Mouse (Mus musculus) 416B (cell line): ENCODE data around the gene Scrg1.
"Not testable (repeated sequence)": the region's sequence is repeated elsewhere in the genome, so short reads cannot be mapped to it uniquely, and the experiment has no call there.

Experiments used
- DNase-seq: peaks from one replicate; pipeline ENCODE4 v3.0.0; 2011; ENCODE audit warnings: low read depth

Gene Scrg1

DNA sequence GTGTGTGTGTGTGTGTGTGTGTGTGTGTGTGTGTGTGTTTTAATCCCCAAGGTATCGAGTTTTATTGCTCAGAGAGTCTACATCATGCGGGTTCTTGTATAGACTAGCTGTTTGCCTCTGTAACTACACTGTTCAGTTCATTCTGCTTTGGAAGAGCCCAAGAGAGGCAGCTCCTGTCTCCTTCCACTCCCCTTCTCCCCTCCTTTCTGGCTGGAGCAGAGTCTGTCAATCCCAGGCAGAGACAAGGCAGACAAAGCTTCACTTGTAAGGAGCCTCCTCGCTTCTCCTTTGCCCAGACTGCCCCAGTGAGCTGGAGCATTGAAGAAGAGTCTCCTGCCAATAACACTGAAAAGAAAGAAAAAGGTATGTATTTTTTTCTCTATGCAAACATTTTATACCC lies at the start of gene Scrg1:
TSS of gene Scrg1 (plus strand) at position 159 of the 400 bp plus-strand sequence.
- no peak for DNase-seq

DNA sequence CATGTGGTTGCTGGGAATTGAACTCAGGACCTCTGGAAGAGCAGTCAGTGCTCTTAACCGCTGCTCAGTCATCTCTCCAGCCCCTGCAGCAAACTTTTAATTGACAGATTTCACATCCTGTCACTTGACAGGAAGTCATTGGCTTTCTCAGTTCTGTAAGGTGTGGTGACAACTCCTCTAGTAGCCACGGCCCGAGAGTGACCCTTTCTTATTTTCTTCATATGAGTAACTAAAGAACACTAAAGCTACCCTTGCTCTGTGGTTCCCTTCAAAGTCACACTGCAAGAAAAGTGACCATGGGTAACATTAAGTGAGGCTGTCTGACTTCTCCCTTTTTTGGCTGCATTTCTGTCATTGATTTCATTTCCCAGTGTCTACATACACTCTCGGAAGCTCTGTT lies 49.4 kb upstream of the Scrg1 start:
- peak; percentile 12 for DNase-seq

DNA sequence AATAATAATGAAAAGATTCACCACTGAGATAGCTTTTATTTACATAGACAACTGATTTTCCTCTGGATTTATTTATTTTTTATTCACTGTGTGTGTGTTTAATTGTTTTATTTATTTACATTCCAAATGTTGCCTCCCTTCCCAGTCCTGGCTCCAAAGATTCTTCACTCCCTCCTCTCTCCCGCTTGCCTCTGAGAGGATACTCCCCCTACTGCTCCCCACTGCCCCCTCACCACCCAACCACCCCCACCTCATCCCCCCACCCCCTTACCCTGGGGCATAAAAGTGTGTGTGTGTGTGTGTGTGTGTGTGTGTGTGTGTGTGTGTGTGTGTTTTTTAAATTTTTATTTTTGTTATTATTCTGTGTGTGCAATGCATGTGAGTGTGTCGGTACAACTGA lies 46.4 kb upstream of the Scrg1 start:
- no peak for DNase-seq

DNA sequence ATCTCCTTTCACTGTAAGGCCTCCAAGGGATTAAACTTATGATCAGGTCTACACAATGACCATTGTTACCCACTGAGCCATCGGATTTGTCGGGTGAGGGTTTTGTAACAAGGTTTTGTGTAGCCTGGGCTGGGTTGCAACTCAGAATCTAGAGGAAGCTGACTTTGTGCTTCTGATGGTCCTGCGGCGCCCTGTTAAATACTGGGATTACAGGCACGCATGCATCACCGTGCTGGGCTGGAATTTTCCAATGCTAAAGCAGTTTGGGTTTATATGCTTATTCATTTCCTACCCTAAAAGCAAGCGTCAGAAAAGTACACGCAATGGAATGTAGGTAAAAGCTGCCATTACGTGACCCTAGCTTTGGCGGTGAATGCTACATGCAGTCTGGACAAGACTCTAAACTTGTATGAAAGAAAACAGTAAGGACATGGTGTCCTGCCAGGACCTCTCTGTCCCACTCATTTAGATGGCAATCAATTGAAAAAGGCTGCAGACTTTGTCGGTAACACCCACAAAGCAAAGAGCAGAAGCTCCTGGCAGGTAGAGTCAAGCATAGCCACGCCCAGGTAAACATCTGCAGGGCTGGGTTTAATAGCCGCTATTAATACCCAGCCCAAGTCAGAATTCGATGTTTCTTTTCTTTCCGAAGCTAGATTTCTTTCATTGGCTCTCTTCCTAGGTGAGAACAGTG lies 45.8 kb upstream of the Scrg1 start:
- no peak for DNase-seq

DNA sequence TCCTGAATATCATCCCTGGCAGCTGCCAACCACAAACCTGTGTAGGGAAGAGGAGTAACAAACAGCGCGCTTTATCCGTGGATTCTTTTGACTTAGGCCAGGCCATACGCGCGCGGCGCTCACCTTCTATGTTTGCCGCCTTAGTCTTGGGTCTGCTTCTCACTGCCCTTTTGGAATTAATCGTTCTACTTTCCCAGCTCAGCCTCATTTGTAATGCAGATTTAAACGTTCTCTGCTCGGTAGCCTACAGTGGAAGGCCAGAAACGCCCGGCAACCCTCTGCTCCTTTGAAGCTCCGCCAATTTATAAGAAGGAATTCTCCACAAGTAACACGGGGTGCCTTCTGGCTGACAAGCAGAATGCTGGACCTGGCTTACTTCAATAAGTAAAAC lies 45.3 kb upstream of the Scrg1 start:
- no peak for DNase-seq

DNA sequence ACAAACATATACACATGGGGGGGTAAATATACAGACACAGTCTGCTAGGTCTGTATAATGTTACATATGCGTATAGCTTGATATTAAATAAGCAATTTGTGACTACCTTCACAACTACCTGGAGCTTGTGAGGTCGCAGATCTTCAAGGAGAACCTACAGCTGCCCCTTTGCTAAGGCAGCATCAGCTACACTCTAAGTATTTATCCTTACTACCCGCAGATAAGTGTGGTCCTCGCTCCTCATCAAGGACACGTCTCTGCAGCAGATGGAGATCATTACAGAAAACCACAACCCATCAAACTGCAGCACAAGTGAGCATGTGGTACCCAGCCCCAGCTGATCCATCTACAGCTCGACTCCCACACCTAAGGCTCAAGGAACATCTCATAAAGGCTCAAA lies 44.4 kb upstream of the Scrg1 start:
- DNase-seq: no peak

DNA sequence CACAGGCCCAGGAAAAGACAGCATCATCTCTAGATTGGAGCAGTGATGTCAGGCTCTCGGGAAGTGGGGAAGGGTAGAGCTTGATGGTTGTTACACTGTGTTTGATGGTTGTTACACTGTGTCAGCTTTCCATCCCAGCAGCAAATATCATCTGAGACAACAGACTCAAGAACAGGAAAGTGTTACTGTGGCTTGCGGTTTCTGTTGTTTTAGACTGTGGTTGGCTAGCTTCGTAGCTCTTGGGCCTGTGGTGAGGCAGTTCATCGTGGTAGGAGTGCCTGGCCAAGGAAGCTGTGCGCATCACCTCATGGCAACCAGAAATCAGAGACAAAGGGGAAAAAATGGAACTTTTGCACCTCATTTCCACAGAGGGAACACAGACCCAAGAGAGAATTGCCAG lies 38.9 kb upstream of the Scrg1 start:
- peak; percentile 71 for DNase-seq

DNA sequence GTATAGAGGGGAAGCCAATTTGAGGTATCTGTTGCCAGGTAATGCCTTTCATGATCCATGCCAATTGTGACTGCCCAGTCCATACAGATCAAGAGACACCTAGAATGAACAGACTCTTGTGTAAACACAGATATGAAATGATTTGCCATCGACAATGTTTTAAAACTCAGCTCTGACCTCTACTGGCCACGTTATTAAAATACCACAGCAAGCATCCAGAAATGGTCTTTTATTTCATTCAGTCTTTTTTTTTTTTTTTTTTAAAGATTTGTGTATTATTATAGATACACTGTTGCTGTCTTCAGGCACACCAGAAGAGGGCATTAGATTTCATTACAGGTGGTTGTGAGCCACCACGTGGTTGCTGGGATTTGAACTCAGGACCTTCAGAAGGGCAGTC lies 29.6 kb upstream of the Scrg1 start:
- DNase-seq: peak; percentile 81

DNA sequence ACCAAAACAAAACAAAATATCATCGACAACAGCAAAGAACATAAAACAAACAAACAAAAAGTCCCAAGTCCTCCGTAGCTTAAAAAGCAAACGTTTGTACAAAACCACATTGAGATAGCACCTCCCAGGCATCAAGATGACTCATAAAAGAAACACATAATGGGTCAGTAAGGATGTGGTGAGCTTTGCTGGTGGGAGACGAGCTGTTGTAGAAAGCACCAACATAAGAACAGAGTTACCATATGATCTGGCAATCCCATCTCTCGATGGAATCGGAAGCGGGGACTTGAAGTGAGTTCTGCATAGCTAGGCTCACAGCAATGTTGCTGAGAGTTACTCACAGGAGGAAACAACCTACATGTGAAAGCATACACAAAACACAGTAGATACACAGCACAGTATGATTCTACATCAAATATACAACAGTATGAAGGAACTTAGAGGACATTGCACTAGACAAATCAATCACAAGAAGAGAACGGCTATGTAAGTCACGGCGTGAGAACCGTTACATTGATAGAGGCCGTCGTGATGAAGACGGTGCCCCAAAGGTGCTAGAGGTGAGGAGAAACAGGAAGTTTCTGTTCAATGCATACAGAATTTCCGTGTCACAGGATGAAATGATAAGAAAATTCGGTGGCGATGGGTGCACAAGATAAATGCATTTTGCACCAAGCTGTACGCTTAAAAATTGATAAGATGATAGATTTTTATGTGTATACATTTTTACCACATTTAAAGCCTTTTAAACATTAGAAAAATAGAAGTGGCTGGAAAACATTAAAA lies 27.9 kb upstream of the Scrg1 start:
- peak; percentile 96 for DNase-seq

DNA sequence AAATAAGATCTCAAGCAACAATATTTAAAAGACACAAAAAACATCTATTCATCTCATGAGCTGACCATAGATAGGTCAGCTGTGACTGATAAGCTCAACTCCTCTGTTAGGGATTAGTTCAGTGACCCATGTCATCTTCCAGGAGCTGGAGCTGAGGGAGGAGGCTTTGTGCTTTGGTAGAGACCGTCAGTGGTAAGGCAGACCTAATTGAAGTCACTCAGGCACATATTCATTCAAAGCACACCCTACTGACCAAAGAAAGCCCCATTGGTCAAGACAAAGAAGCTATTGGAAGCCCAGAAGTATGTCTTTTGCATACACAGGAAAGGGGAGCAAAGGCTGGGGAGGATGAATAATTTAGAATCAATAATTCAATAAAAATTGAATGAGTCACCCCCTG lies 27.2 kb upstream of the Scrg1 start:
- DNase-seq: peak; percentile 49

DNA sequence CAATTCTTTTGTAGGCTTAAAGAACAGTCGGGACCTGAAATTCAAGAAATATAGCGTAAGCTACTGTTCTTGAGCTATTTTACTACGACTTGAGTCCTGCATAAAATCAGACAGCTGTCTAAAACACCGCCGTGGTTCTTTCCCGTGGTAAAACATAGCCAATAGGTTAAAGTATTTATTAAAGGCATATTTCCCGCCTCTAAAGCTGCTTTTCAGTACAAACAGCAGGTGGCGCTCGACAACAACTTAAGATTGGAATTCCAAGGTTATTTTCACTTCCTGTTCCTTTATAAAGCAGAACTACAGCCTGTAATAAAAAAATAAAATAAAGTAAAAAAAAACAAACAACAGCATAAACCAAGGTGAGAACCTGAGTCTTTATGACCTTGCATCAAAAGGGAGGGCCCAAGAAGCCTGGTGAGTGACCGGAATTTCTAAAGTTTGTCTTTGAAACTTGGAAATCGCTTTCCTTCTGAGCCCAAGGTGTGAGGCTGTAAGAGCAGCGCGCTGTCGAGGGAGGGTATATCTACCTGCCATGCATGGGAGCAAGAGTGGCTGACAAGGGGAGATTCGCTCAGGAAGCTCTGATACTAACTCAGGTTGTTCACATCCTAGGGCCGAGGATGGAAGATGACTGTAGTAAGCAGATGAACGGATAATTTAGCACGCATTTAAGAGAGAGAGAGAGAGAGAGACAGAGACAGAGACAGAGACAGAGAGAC lies 26.4 kb upstream of the Scrg1 start:
- DNase-seq: peak; percentile 90

DNA sequence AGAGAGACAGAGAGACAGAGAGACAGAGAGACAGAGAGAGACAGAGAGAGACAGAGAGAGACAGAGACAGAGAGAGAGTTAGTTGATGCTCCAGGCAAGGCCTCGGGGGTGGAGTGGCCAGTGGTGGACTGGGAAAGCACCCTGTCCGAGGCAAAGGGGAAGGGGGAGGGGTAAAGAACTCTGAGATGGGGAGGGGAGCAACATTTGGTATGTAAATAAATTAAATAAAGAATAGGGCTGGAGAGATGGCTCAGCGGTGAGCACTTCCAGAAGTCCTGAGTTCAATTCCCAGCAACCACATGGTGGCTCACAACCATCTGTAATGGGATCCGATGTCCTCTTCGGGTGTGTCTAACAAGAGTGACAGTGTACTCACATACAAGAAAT lies 25.8 kb upstream of the Scrg1 start:
- not testable (repeated sequence) for DNase-seq

DNA sequence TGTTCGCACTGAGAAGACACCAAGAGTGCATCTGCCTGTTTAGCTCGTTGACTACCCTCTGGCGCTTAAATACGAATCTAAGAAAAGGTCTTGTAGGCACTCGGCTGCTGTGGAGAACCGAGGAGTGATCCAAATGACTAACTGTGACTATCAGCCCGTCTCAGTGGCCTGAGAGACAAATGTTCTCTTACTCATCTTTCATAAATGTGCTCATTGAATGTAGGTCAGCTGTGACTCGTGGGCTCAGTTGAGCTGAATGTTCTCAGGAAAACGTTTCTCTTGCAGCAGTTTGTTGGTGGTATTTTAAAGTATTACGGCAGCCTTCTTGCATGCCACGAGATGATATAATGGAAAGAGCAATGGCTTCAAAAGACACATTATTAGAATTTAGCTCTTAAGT lies 24.8 kb upstream of the Scrg1 start:
- DNase-seq: peak; percentile 31

DNA sequence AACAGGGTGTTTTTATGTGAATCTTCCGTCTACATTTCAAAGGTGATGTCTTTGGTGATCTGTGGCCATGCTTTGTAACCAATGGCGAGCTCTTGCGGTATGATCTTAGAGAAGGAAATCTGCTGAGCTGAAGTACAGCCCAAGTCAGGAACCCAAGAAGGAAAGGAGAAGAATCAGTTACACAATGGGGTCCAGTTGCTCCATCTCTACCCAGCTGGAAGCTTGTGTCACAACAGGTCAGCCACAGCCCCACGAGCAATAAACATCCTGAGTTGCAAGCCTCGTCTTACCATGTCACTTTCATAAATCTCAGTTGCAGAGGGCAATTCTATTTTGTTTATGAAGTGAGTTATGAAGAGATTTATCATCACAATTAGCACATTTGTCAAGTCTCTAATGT lies 22.9 kb upstream of the Scrg1 start:
- DNase-seq: peak; percentile 80

DNA sequence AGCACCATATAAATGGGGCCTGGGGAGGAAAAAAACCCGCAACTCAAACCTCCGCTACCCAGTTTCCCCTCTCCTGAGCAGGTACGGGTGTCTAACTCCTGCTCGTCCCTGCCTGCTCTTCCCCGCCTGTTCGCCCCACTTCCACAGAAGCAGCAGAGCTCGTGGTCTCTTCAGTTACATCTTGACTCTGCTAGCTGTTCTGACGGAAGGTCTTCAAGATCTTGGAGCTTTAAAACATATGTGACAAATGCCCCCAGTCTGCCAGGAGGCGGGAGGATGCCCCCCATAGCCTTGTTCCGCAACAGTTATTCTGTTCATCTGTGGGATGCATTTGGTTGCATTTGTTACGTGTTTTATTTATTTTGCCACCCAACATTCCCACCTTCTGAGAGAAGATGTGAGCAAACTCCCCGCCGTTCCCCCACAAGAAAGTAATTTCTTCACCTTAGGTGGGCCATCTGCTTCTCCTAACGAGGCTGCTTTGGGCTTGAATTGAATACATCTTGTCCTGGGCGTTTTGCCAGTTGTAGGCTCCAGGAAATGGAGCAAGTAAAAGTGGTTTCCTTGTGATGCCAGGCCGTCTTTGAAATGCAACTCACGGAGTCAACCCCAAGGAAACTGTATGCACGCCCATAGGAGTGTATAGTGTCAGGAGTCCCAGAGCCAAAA lies 19.8 kb upstream of the Scrg1 start:
- peak; percentile 95 for DNase-seq

DNA sequence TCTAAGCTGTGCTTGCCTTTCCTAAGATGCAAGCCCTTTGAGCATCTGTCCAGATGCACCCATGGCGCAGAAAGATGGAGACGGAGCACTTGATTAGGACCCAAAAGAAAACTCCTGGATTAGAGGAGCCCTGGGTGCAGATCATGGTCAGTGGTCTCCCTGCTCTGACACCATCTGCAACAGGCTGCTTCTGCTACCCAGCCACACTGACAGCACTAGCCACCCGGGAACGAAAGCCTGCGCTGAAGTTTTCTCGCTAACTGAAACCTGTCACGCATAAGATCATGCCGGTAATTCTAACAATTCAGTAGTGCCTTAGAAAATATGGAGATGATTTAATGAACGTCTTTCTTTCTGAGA lies 19.3 kb upstream of the Scrg1 start:
- no peak for DNase-seq

DNA sequence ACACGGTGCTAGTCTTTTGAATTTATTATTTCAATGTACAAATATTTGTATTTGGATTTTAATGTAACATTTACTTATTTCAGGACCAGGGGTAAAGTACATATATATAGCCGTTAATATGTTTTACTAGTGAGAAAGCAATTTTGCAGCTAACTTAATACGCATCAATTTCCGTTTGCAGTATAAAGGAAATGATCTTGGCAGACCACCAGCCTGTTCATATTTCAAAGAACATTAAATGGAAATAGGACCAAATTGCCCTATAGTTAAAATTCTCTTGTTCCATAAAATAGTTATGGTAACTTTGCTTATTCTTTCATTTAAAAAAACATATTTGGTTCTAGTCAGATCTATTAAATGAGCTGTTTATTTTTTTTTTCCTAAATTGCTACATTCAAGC lies 14.6 kb upstream of the Scrg1 start:
- DNase-seq: no peak

DNA sequence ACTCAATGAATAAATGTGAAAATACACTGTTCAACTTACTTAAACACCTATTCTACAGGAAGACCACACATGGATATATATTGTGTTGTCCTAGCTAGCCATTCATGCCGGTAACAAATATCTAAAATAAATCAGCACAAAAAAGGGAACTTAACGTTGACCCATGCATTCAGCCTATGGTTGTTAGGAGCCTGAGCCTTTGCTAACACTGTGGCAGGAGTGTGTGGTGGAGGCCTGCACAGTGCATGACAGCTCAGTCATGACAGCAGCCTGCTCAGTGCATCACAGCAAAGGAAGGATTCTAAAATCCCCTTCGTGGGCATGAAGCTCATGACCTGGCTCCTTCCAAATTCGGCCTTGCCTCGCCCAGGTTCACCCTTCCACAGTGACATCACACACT lies 14.2 kb upstream of the Scrg1 start:
- DNase-seq: peak; percentile 51

DNA sequence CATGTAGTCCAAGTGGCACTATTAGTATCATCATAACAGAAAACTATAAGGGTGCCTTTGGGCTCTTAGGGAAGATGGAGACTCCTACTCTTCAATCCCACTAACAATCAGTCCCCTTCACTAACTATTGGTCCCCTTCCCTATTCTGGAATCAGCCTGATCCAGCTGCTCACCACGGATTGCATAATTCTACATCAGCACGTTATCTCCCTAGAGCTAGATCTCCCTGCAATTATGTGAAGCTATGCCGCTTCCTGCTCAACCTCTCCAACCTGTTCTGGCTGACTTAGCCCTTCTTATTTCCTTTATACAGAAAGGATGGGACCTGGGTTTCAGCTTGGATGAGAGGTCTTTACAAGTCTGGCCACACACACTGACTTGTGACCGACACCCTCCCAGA lies 12.4 kb upstream of the Scrg1 start:
- peak; percentile 32 for DNase-seq

DNA sequence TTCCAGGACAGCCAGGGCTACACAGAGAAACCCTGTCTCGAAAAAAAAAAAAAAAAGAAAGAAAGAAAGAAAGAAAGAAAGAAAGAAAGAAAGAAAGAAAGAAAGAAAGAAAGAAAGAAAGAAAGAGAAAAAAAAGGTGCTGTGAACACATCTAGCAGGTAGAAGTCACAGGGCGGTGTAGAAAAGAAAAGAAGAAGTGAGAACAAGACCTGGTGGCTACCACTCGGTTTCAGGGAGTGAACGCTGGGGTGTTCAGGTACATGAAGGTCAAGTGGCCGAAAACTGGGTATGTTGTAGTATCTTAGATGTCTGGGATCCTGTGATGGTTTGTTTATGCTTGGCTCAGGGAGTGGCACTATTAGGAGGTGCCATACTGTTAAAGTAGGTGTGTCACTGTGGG lies 9.8 kb upstream of the Scrg1 start:
- not testable (repeated sequence) for DNase-seq

DNA sequence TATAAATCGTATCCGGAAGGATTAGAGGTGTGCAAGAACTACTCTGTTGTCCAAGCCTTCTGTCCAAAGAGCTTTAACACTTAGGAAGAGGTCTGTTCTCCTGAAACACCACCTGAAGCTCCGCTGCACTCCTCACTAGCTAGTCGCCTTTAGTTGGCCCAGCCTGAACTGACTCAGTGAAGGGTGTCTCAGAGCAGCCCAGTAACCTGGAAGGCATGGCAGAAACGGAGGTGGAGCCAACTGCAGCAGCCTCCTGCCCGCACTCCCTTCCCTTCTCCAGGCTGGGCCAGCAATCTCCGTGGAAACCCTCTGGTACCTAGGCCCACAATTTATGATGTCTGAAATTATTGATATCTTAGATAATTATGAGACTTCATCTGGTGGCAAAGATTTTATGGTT lies 5.0 kb upstream of the Scrg1 start:
- DNase-seq: no peak

DNA sequence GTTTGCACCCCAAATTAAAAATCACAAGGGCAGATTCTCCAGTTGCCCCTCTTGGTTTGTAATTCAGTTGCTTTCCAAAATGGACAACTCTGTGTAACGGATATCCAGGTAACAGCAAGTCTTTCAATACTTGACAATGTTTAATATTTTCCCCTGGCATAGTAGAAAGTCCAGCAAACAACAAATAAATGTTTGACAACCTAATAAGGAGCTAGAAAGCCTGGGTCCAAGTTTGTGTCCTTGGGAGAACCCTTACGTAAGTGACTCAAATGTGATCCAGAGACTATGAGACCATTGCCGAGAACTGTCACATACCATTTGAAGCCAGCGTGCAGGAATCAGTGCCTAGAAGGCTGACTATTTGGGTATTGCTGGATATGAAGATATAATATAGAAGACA lies 3.8 kb upstream of the Scrg1 start:
- DNase-seq: no peak

DNA sequence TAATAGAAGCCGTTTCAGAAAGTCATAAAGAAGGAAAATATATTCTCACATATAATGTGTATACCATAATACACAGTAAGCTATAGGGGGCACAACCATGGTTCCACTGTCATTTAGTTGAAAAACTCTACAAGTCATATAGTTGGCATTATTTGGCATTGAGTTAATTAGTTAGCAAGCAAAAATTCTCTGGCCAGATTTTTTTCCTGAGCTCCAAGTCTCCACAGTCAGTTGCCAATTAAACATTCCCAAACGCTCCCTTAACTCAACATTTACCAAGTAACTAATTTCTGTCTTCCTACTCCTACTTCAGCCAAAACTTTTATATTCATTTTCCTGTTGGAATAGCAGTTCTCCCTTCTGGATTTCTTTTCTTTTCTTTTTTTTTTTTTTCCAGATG lies 2.4 kb upstream of the Scrg1 start:
- no peak for DNase-seq
